Mouse (Mus musculus) adrenal gland, adult 10 weeks (tissue): ENCODE data around the gene Olfr824. TPM values are rescaled to one million over a fixed set of nuclear protein-coding genes. Genes with fewer than 3 reads are reported as not detected.

Source experiments
- polyA plus RNA-seq: library from polyadenylated mRNA; stranded (reverse); fragments of 350-450 nt; fragmentation: Illumina TruSeq; extraction: RNeasy Lipid Tissue Mini Kit (QIAGEN cat#74804); gene quantifications from one replicate; pipeline ENCODE4 v1.2.3, GENCODE M21; 2014; ENCODE audit warnings: low read depth, low replicate concordance

Gene Olfr824
- not detected for polyA plus RNA-seq

DNA sequence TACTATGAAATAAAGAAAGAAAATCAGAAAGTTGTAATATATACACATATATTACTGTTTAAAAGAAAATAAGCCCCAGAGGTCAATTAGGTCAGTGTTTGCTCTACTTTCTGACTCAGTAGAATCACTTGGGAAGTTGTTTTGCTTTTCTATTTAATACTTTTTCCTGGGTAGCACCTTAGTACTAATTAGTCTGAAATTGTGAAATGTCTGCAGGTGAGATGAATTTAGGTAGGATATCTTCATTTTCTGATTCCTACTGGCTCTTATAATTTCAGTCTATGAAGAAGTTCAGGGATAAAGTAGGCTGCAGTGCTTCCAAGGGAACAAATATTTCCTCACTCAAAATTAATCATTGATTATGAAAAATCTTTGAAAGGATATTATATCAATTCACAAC, at the start of gene Olfr824:
Olfr824 (minus strand) TSS at position 101 of the 400 bp plus-strand sequence.

DNA sequence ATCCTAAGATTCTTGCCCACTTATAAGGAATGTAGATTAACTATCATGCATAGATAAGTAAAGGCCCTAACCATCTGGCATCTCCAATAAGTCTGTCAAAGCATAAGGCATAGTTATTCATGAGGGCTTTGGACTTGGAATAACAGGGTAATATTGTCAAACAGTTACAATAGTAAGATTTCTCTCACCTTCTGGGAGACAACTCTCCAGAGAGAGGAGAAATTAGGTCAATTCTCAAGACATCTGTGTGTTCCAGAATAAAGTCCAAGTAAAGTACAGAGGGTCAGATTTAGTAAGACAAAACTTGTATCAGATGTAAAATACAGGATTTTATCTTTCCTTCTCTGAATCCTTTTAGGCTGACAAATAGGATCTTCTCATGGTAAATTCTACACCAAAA, 36.9 kb upstream of the Olfr824 start, which contains the start of gene Olfr825:
Olfr825 (minus strand) TSS at position 101 of the 400 bp plus-strand sequence.

DNA sequence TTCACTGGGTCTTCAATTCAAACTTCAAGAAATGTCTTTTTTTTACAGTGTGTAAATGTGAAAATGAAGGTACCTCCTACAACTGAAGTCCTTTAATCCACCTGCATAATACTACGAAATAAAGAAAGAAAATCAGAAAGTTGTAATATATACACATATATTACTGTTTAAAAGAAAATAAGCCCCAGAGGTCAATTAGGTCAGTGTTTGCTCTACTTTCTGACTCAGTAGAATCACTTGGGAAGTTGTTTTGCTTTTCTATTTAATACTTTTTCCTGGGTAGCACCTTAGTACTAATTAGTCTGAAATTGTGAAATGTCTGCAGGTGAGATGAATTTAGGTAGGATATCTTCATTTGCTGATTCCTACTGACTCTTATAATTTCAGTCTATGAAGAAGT, 14.5 kb downstream of the Olfr824 start, which contains the start of gene Olfr823:
Olfr823 (minus strand) TSS at position 101 of the 400 bp plus-strand sequence.

Other genes starting within 250 kb of the Olfr824 start
- gene Olfr815, start 224.1 kb downstream of the Olfr824 start, polyA plus RNA-seq: not detected
- not detected for gene Olfr816, start 214.4 kb downstream of the Olfr824 start, polyA plus RNA-seq
- gene Olfr818, start 180.9 kb downstream of the Olfr824 start, polyA plus RNA-seq: not detected
- not detected for gene Olfr819, start 162.7 kb downstream of the Olfr824 start, polyA plus RNA-seq
- gene Olfr247, start 153.9 kb downstream of the Olfr824 start, polyA plus RNA-seq: not detected
- not detected for gene Gm10310, start 144.9 kb downstream of the Olfr824 start, polyA plus RNA-seq
- not detected for gene Olfr820, start 117.4 kb downstream of the Olfr824 start, polyA plus RNA-seq
- not detected for gene Olfr821, start 99.7 kb downstream of the Olfr824 start, polyA plus RNA-seq
- not detected for gene Olfr822, start 58.8 kb downstream of the Olfr824 start, polyA plus RNA-seq
- gene Olfr823, start 14.6 kb downstream of the Olfr824 start, polyA plus RNA-seq: not detected
- gene Olfr825, start 36.8 kb upstream of the Olfr824 start, polyA plus RNA-seq: not detected
- not detected for gene Olfr826, start 54.2 kb upstream of the Olfr824 start, polyA plus RNA-seq
- not detected for gene Olfr827, start 84.4 kb upstream of the Olfr824 start, polyA plus RNA-seq
- 3.9 TPM for gene Neurod4, start 150.2 kb upstream of the Olfr824 start, polyA plus RNA-seq
- not detected for gene Tespa1, start 192.9 kb upstream of the Olfr824 start, polyA plus RNA-seq